Mouse (Mus musculus): Measurements from ENCODE around the gene Chek2. TPM values are rescaled to one million over a fixed set of nuclear protein-coding genes. Genes with fewer than 3 reads are reported as not detected.

Chek2 gene
- total and polyA plus RNA-seq, 3 experiments = 22.2 to 24.1 TPM; not detected in 1

- TF ChIP-seq CHD2 (IDR thresholded peaks at IDR 0.05; ENCODE audit: low read length) = no peak
- no peak for TF ChIP-seq MEF2A (IDR thresholded peaks at IDR 0.05; ENCODE audit: extremely low read depth, insufficient replicate concordance, low read depth, low read length, poor library complexity, severe bottlenecking)
- TF ChIP-seq TCF12 (IDR thresholded peaks at IDR 0.05; ENCODE audit: low read depth, low read length) = no peak
- peak; percentile 78 for TF ChIP-seq SMC3 (IDR thresholded peaks at IDR 0.05; ENCODE audit: low read depth, low read length)
- TF ChIP-seq ELF1 (IDR thresholded peaks at IDR 0.05; ENCODE audit: low read depth, low read length) = no peak
- TF ChIP-seq HCFC1 (IDR thresholded peaks at IDR 0.05; ENCODE audit: low read depth, low read length) = no peak
- TF ChIP-seq KAT2A (conservative IDR thresholded peaks at IDR 0.05; ENCODE audit: low read depth, low read length) = no peak
- TF ChIP-seq CTCF (IDR thresholded peaks at IDR 0.05 in 2 of 3, conservative IDR thresholded peaks at IDR 0.05 in 1 of 3; ENCODE audit: control insufficient read depth in 1 of 3, insufficient read depth in 1 of 3, low read depth in 2 of 3, low read length in 3 of 3, poor library complexity in 1 of 3, severe bottlenecking in 1 of 3) = peak; percentile 38 to 73 (median 44); a peak in 5 of 6 replicates
- no peak for TF ChIP-seq MYB (IDR thresholded peaks at IDR 0.05; ENCODE audit: low read depth, low read length)
- TF ChIP-seq ZC3H11A (IDR thresholded peaks at IDR 0.05; ENCODE audit: low read depth, low read length) = peak; percentile 51
These were observed 1.5 kb downstream of the Chek2 start (continued) for GRCm38 (mm10) chr5:110841046-110841862.

- TF ChIP-seq ZMIZ1 (IDR thresholded peaks at IDR 0.05; ENCODE audit: low read depth, low read length) (no peak), RAD21 (IDR thresholded peaks at IDR 0.05; ENCODE audit: low read depth, low read length) (peak; percentile 21), ZNF384 (IDR thresholded peaks at IDR 0.05; ENCODE audit: low read depth, low read length) (0 out of 2 replicates have a peak, but pooled peaks have one; percentile 32), MAX (IDR thresholded peaks at IDR 0.05; ENCODE audit: low read length) (no peak), ELF1 (IDR thresholded peaks at IDR 0.05; ENCODE audit: low read depth, low read length) (no peak), BHLHE40 (IDR thresholded peaks at IDR 0.05; ENCODE audit: borderline replicate concordance, low read depth, low read length) (no peak), CTCF (IDR thresholded peaks at IDR 0.05 in 2 of 3, conservative IDR thresholded peaks at IDR 0.05 in 1 of 3; ENCODE audit: control insufficient read depth in 1 of 3, insufficient read depth in 1 of 3, low read depth in 2 of 3, low read length in 3 of 3, poor library complexity in 1 of 3, severe bottlenecking in 1 of 3) (peak; percentile 2 to 50 (median 39); a peak in 4 of 6 replicates), SMC3 (IDR thresholded peaks at IDR 0.05; ENCODE audit: low read depth, low read length) (peak; percentile 35)
- H3K79me2 ChIP-seq (ENCODE audit: control insufficient read depth, insufficient read depth, low read length, poor library complexity) = no peaks in the 10 kb centered on the region
- no peak for DNase-seq (ENCODE audit: low read depth, low spot score)
These were observed 13.2 kb downstream of the Chek2 start for GRCm38 (mm10) chr5:110852990-110853389.

GRCm38 (mm10) chr5:110857091-110857490 is 17.3 kb downstream of the Chek2 start:
- no peak overlapping the region for H3K27ac ChIP-seq (ENCODE audit: control insufficient read depth, low read depth, low read length)
- no peak overlapping the region for H3K4me3 ChIP-seq (ENCODE audit: control insufficient read depth in 1 of 2, insufficient read depth in 1 of 2, low read depth in 2 of 2, low read length in 2 of 2)
- DNase-seq (ENCODE audit: low read depth, low spot score) = no peak
- H3K9me3 ChIP-seq (replicated peaks; ENCODE audit: insufficient read depth, low read length) = no peaks in the 10 kb centered on the region
- H3K9ac ChIP-seq (ENCODE audit: control insufficient read depth, low read depth, low read length, poor library complexity, severe bottlenecking) = no peak overlapping the region
- H3K27me3 ChIP-seq (ENCODE audit: control insufficient read depth in 1 of 2, insufficient read depth in 2 of 2, low read length in 2 of 2) = no peaks in the 10 kb centered on the region
- H3K4me1 ChIP-seq (ENCODE audit: control insufficient read depth in 1 of 2, insufficient read depth in 2 of 2, low read length in 2 of 2) = no peaks in the 10 kb centered on the region
- H3K36me3 ChIP-seq (ENCODE audit: control insufficient read depth in 1 of 2, insufficient read depth in 2 of 2, low read length in 2 of 2) = peaks cover 0 to 17% of the 10 kb centered on the region in 2 experiments; a peak in 2 of 4 replicates
- TF ChIP-seq CTCF (IDR thresholded peaks at IDR 0.05 in 2 of 3, conservative IDR thresholded peaks at IDR 0.05 in 1 of 3; ENCODE audit: control insufficient read depth in 1 of 3, insufficient read depth in 1 of 3, low read depth in 2 of 3, low read length in 3 of 3, poor library complexity in 1 of 3, severe bottlenecking in 1 of 3) (no peak), NELFE (IDR thresholded peaks at IDR 0.05; ENCODE audit: low read depth, low read length) (no peak), RAD21 (IDR thresholded peaks at IDR 0.05; ENCODE audit: low read depth, low read length) (no peak), POLR2A (IDR thresholded peaks at IDR 0.05; ENCODE audit: control insufficient read depth in 1 of 2, insufficient read depth in 1 of 2, low read depth in 1 of 2, low read length in 2 of 2, poor library complexity in 1 of 2) (no peak), ZKSCAN1 (IDR thresholded peaks at IDR 0.05; ENCODE audit: low read depth, low read length) (no peak)
- H3K79me2 ChIP-seq (ENCODE audit: control insufficient read depth, insufficient read depth, low read length, poor library complexity) = no peaks in the 10 kb centered on the region

More at GRCm38 (mm10) chr5:110852990-110853389, 13.2 kb downstream of the Chek2 start:
- Histone ChIP-seq H3K9ac (ENCODE audit: control insufficient read depth, low read depth, low read length, poor library complexity, severe bottlenecking) (no peak overlapping the region), H3K9me3 (replicated peaks; ENCODE audit: insufficient read depth, low read length) (no peaks in the 10 kb centered on the region), H3K4me3 (ENCODE audit: control insufficient read depth in 1 of 2, insufficient read depth in 1 of 2, low read depth in 2 of 2, low read length in 2 of 2) (no peak overlapping the region), H3K27ac (ENCODE audit: control insufficient read depth, low read depth, low read length) (no peak overlapping the region), H3K27me3 (ENCODE audit: control insufficient read depth in 1 of 2, insufficient read depth in 2 of 2, low read length in 2 of 2) (no peaks in the 10 kb centered on the region), H3K4me1 (ENCODE audit: control insufficient read depth in 1 of 2, insufficient read depth in 2 of 2, low read length in 2 of 2) (no peaks in the 10 kb centered on the region), H3K36me3 (ENCODE audit: control insufficient read depth in 1 of 2, insufficient read depth in 2 of 2, low read length in 2 of 2) (peaks cover 0 to 13% of the 10 kb centered on the region in 2 experiments; a peak in 2 of 4 replicates)
